Mouse (Mus musculus) heart, postnatal 0 days (tissue): Measurements from ENCODE around the gene Mapkapk2. TPM values are rescaled to one million over a fixed set of nuclear protein-coding genes. Genes with fewer than 3 reads are reported as not detected.

Source experiments
- ATAC-seq: fragments of 200-750 bp; cut with Nextera tagmentation; 2 replicates; pipeline ENCODE4 v1.8.0; 2017; ENCODE audit warnings: low read depth, moderate number of reproducible peaks, moderate library complexity; ENCODE audit not compliant: insufficient read depth
- DNase-seq: peaks from one replicate; pipeline ENCODE4 v3.0.0-alpha.2; 2016; ENCODE audit warnings: low spot score
- H3K27ac ChIP-seq: fragments of 300-500 bp; sonication (generic); 2 replicates; pipeline ENCODE4 v1.5.1; 2014; ENCODE audit warnings: low read depth, mild to moderate bottlenecking
- H3K27me3 ChIP-seq: fragments of 300-500 bp; sonication (generic); 2 replicates; pipeline ENCODE4 v1.6.1; 2014; ENCODE audit warnings: low read length, mixed read lengths; ENCODE audit not compliant: control insufficient read depth, insufficient read depth
- H3K36me3 ChIP-seq: fragments of 300-500 bp; sonication (generic); replicated peaks from 2 replicates; pipeline ENCODE4 v1.6.1; 2014; ENCODE audit warnings: low read length, mixed read lengths; ENCODE audit not compliant: control insufficient read depth, insufficient read depth
- H3K4me1 ChIP-seq: fragments of 300-500 bp; sonication (generic); 2 replicates; pipeline ENCODE4 v1.6.1; 2014; ENCODE audit warnings: antibody characterized with exemption; ENCODE audit not compliant: control insufficient read depth, insufficient read depth
- H3K4me2 ChIP-seq: fragments of 300-500 bp; sonication (generic); 2 replicates; pipeline ENCODE4 v1.6.1; 2014; ENCODE audit warnings: low read depth, mild to moderate bottlenecking, low read length, moderate library complexity
- H3K4me3 ChIP-seq: fragments of 300-500 bp; sonication (generic); 2 replicates; pipeline ENCODE4 v1.5.1; 2014; ENCODE audit warnings: low read depth, low read length
- H3K9ac ChIP-seq: fragments of 300-500 bp; sonication (generic); replicated peaks from 2 replicates; pipeline ENCODE4 v1.6.1; 2014; ENCODE audit warnings: low read depth, low read length, mixed read lengths
- H3K9me3 ChIP-seq: fragments of 300-500 bp; sonication (generic); replicated peaks from 2 replicates; pipeline ENCODE4 v1.6.1; 2016; ENCODE audit warnings: low read length; ENCODE audit not compliant: control insufficient read depth
- CTCF ChIP-seq: IDR thresholded peaks from 2 replicates; pipeline ENCODE4 v1.5.1; 2016; ENCODE audit warnings: antibody characterized with exemption, control low read depth, low read depth
- EP300 ChIP-seq: IDR thresholded peaks from 2 replicates; pipeline ENCODE4 v1.6.1; 2016; ENCODE audit warnings: antibody characterized with exemption, low read depth
- WGBS: fragments of 180-500 bp; shearing (Covaris S2); extraction: QIAGEN DNeasy Blood & Tissue Kit; methylation state at CpG from one replicate; pipeline ENCODE4 v1.1.7; 2014; 5-methylcytosine and 5-hydroxymethylcytosine counted together
- polyA plus RNA-seq: library from polyadenylated mRNA; unstranded; fragments of >200 nt; fragmentation: Nextera tagmentation; extraction: Ambion mirVana; gene quantifications from 2 replicates; pipeline ENCODE4 v1.2.1, GENCODE M21; 2015
- total RNA-seq: library from RNA; depleted of rRNA; stranded (reverse); fragments of >200 nt; gene quantifications from 2 replicates; pipeline ENCODE4 v1.2.3, GENCODE M21; 2014; ENCODE audit warnings: low replicate concordance

The Mapkapk2 gene
- total and polyA plus RNA-seq, 2 experiments from 2014 or later: 69.9 to 302 TPM

GRCm38 (mm10) chr1:131015879-131016278 is 81.7 kb downstream of the Mapkapk2 start:
- 82% methylated on average over 7 of the region's 7 CpGs for WGBS
- DNase-seq (no peak), ATAC-seq (no peak)
- Histone ChIP-seq H3K9ac (no peak overlapping the region), H3K27me3 (no peaks in the 10 kb centered on the region), H3K27ac (no peak overlapping the region), H3K4me2 (no peak overlapping the region), H3K4me1 (no peaks in the 10 kb centered on the region), H3K36me3 (no peaks in the 10 kb centered on the region), H3K4me3 (no peak overlapping the region), H3K9me3 (no peaks in the 10 kb centered on the region)
- TF ChIP-seq CTCF (no peak), EP300 (no peak)

GRCm38 (mm10) chr1:131015281-131015680 is 82.3 kb downstream of the Mapkapk2 start:
- Histone ChIP-seq H3K9me3 (no peaks in the 10 kb centered on the region), H3K4me3 (no peak overlapping the region), H3K4me1 (no peaks in the 10 kb centered on the region), H3K36me3 (no peaks in the 10 kb centered on the region), H3K9ac (no peak overlapping the region), H3K4me2 (no peak overlapping the region), H3K27ac (no peak overlapping the region), H3K27me3 (no peaks in the 10 kb centered on the region)
- ATAC-seq (no peak), DNase-seq (no peak)
- TF ChIP-seq CTCF: no peak
- no peak for TF ChIP-seq EP300
- WGBS: 73% methylated on average over 6 of the region's 6 CpGs

DNA sequence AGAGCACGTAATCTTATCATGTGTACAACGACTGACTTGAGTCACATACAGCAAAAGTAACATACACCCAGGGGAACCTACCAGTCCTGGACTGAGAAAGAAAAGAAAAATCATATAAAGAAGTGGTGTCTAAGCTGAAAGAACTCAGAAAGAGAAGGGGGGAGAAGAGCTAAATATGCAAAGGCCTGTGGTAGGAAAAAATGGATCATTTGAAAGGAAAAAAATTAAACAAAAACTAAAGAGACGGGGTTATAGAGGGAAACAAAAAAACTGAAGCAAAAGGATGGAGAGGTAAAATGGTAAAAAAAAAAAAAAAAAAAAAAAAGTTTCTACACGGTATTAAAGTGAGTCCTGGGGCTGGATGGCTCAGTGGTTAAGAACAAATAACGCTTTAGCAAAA is 83.7 kb downstream of the Mapkapk2 start:
- H3K27me3 ChIP-seq: no peaks in the 10 kb centered on the region
- H3K9me3 ChIP-seq: no peaks in the 10 kb centered on the region
- TF ChIP-seq EP300 (no peak), CTCF (no peak)
- DNase-seq: no peak
- no peak overlapping the region for H3K9ac ChIP-seq
- no peak for ATAC-seq
- 85% methylated on average over 5 of the region's 5 CpGs for WGBS
- no peak overlapping the region for H3K4me3 ChIP-seq
- no peak overlapping the region for H3K4me2 ChIP-seq
- H3K36me3 ChIP-seq: no peaks in the 10 kb centered on the region
- no peaks in the 10 kb centered on the region for H3K4me1 ChIP-seq
- no peak overlapping the region for H3K27ac ChIP-seq

DNA sequence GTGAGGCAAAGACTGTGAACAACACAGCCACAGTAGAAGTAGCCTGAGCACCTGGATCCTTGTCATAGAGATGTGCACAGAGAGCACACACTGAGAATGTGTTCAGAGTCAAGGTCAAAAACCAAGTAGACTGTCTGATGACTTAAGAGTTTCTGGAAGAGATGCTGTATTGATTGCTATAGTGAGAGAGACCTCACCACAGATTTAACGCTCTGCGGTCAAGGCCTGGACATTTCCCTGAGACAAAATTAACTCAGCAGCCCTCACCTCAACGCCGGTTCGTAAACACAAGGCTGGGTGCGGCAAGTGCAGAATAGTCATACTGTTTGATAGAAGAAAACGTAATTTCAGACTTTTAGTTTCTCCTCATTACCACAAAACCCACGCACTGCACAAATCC is 85.1 kb downstream of the Mapkapk2 start:
- no peaks in the 10 kb centered on the region for H3K9me3 ChIP-seq
- H3K9ac ChIP-seq: no peak overlapping the region
- no peak overlapping the region for H3K4me2 ChIP-seq
- DNase-seq (no peak), ATAC-seq (no peak)
- TF ChIP-seq CTCF (no peak), EP300 (no peak)
- H3K4me1 ChIP-seq: no peaks in the 10 kb centered on the region
- no peak overlapping the region for H3K27ac ChIP-seq
- 86% methylated on average over 8 of the region's 8 CpGs for WGBS
- no peak overlapping the region for H3K4me3 ChIP-seq
- H3K36me3 ChIP-seq: no peaks in the 10 kb centered on the region
- H3K27me3 ChIP-seq: no peaks in the 10 kb centered on the region

DNA sequence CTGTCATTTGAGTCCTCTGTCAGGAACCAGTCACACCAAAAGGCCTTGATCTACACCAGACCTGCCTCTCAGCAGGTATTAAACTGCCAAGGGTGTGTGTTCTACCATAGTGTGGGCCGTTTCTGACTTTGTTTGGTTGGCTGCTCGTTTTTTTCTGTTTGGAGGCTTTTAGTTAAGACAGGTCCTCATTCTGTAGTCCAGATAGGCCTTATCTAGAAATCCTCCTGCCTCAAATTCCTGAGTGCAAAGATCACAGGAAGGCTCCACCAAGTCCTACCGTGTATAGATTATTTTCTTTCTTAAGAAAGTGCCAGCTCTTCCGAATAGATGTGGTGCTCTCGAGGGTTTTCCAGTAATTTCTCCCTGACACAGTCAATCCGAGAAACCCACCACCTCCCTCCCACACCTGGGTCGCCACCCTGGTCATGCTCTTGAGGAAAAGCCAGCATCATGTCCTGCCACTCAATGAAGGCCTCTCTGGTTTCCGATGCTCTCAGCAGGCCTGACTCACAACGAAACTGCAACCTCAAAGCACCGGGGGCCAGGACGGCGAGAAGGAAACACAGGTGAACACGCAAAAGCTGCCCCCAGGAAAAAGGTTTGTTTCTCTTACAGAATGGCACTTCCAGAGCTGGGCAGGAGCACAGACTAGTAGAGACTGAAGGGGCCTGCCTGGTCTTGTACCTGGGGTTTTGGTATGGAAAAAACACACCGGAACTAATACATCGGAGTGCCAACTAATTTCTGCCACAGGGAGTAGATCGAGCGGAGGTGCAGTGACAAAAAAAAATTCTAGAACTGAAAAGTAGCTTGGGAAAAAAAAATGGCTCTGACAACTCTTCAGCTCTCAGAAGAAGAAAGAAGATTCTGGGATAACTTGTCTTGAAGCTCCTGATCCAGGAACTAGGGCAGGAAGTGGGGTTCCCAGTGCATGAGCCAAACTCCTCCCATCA is 87.1 kb downstream of the Mapkapk2 start:
- 52% methylated on average over 17 of the region's 17 CpGs for WGBS
- no peak for TF ChIP-seq EP300
- no peak for TF ChIP-seq CTCF
- no peak overlapping the region for H3K4me3 ChIP-seq
- H3K9me3 ChIP-seq: no peaks in the 10 kb centered on the region
- ATAC-seq (no peak), DNase-seq (no peak)
- H3K36me3 ChIP-seq: no peaks in the 10 kb centered on the region
- H3K9ac ChIP-seq: no peak overlapping the region
- no peak overlapping the region for H3K4me2 ChIP-seq
- no peak overlapping the region for H3K27ac ChIP-seq
- no peaks in the 10 kb centered on the region for H3K27me3 ChIP-seq
- no peaks in the 10 kb centered on the region for H3K4me1 ChIP-seq
